Mouse (Mus musculus) myocyte (in vitro differentiated cells): ENCODE measurements at regions not wholly inside any gene's neighbourhood (a gene's known extent, or its start where the extent isn't known, plus 50 kb on each side); places are given as distances from the start of the nearest gene placed in this dataset.

ENCODE experiments used
- H3K27me3 ChIP-seq: one replicate; pipeline ENCODE4 v1.6.1; 2011; ENCODE audit not compliant: control insufficient read depth, insufficient read depth, insufficient read length
- H3K36me3 ChIP-seq: one replicate; pipeline ENCODE4 v1.6.1; 2011; ENCODE audit not compliant: control insufficient read depth, insufficient read depth
- H3K4me2 ChIP-seq: one replicate; pipeline ENCODE4 v1.6.1; 2011; ENCODE audit warnings: low read depth, control low read depth
- H3K4me3 ChIP-seq: one replicate; pipeline ENCODE4 v1.5.1; 2011; ENCODE audit warnings: mild to moderate bottlenecking, control low read depth, moderate library complexity
- H3K79me2 ChIP-seq: one replicate; pipeline ENCODE4 v1.6.1; 2011; ENCODE audit not compliant: control insufficient read depth, insufficient read depth
- H3ac ChIP-seq: one replicate; pipeline ENCODE4 v1.6.1; 2011; ENCODE audit not compliant: control insufficient read depth, insufficient read length
- CEBPB ChIP-seq: IDR thresholded peaks from 2 replicates; pipeline ENCODE4 v1.6.1; 2011; ENCODE audit warnings: mild to moderate bottlenecking, moderate library complexity; ENCODE audit not compliant: poor library complexity, insufficient read depth, severe bottlenecking
- E2F4 ChIP-seq: IDR thresholded peaks from one replicate; pipeline ENCODE4 v1.6.1; 2011; ENCODE audit warnings: mild to moderate bottlenecking, control low read depth, moderate library complexity; ENCODE audit not compliant: insufficient read depth
- MAX ChIP-seq: IDR thresholded peaks from one replicate; pipeline ENCODE4 v1.6.1; 2011; ENCODE audit warnings: low read depth, mild to moderate bottlenecking, control low read depth
- MYOD1 ChIP-seq, 3 experiments: IDR thresholded peaks; one replicate each; pipeline ENCODE4 v1.6.1; 2011; ENCODE audit warnings: control low read depth in 2 of 3, low read depth in 2 of 3, mild to moderate bottlenecking in 2 of 3, moderate library complexity in 1 of 3; ENCODE audit not compliant: insufficient read length in 2 of 3, control insufficient read depth in 1 of 3
- MYOG ChIP-seq, 3 experiments: IDR thresholded peaks; one replicate each; pipeline ENCODE4 v1.6.1; 2011; ENCODE audit warnings: control low read depth in 2 of 3, low read depth in 2 of 3, mild to moderate bottlenecking in 2 of 3; ENCODE audit not compliant: insufficient read length in 2 of 3, control insufficient read depth in 1 of 3, insufficient read depth in 1 of 3
- POLR2A ChIP-seq: IDR thresholded peaks from one replicate; pipeline ENCODE4 v1.6.1; 2011; ENCODE audit warnings: low read depth, mild to moderate bottlenecking, control low read depth, moderate library complexity; ENCODE audit not compliant: insufficient read length
- POLR2AphosphoS2 ChIP-seq: IDR thresholded peaks from one replicate; pipeline ENCODE4 v1.6.1; 2011; ENCODE audit warnings: low read depth, control low read depth; ENCODE audit not compliant: insufficient read length
- REST ChIP-seq: IDR thresholded peaks from one replicate; pipeline ENCODE4 v1.6.1; 2011; ENCODE audit warnings: mild to moderate bottlenecking, control low read depth, moderate library complexity; ENCODE audit not compliant: insufficient read depth, insufficient read length
- SRF ChIP-seq: IDR thresholded peaks from one replicate; pipeline ENCODE4 v1.6.1; 2011; ENCODE audit warnings: low read depth; ENCODE audit not compliant: control insufficient read depth, insufficient read length
- TCF12 ChIP-seq: IDR thresholded peaks from one replicate; pipeline ENCODE4 v1.6.1; 2011; ENCODE audit warnings: mild to moderate bottlenecking, control low read depth; ENCODE audit not compliant: poor library complexity, insufficient read depth, severe bottlenecking
- TCF3 ChIP-seq: IDR thresholded peaks from one replicate; pipeline ENCODE4 v1.6.1; 2011; ENCODE audit warnings: low read depth, control low read depth; ENCODE audit not compliant: insufficient read length
- USF1 ChIP-seq: IDR thresholded peaks from one replicate; pipeline ENCODE4 v1.6.1; 2011; ENCODE audit warnings: low read depth, mild to moderate bottlenecking, control low read depth, moderate library complexity

GRCm38 (mm10) chr10:117458271-117459040 lies 78.6 kb upstream of the Cpsf6 start:
- TF ChIP-seq CEBPB (no peak), TCF3 (no peak), REST (no peak), SRF (no peak), E2F4 (no peak)
- Histone ChIP-seq H3ac (no peak overlapping the region), H3K27me3 (no peaks in the 10 kb centered on the region), H3K4me2 (no peak overlapping the region), H3K36me3 (no peaks in the 10 kb centered on the region), H3K79me2 (no peaks in the 10 kb centered on the region), H3K4me3 (no peak overlapping the region)

DNA sequence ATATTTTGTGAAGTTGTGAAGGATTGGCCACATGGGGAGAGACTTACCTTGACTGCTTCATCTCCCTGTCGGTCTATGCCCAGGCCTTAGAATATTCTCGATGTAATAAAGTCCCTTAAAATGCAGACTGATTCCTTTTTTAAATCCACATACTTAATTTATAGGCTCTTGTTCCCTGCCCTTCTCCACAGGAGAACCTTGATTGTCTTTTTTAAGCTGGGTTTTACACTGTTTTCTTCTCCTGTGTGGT lies 77.8 kb upstream of the Cpsf6 start:
- TF ChIP-seq MYOD1 (IDR thresholded peaks at IDR 0.05; ENCODE audit: control insufficient read depth in 1 of 3, insufficient read length in 2 of 3, low read depth in 2 of 3) (no peak), CEBPB (no peak), TCF3 (no peak), MAX (no peak), POLR2AphosphoS2 (no peak), MYOG (IDR thresholded peaks at IDR 0.05; ENCODE audit: control insufficient read depth in 1 of 3, insufficient read depth in 1 of 3, insufficient read length in 2 of 3, low read depth in 2 of 3) (no peak), E2F4 (no peak), SRF (no peak), REST (no peak), POLR2A (no peak)
- Histone ChIP-seq H3K4me2 (no peak overlapping the region), H3K27me3 (no peaks in the 10 kb centered on the region), H3ac (no peak overlapping the region), H3K4me3 (no peak overlapping the region), H3K36me3 (no peaks in the 10 kb centered on the region), H3K79me2 (no peaks in the 10 kb centered on the region)

DNA sequence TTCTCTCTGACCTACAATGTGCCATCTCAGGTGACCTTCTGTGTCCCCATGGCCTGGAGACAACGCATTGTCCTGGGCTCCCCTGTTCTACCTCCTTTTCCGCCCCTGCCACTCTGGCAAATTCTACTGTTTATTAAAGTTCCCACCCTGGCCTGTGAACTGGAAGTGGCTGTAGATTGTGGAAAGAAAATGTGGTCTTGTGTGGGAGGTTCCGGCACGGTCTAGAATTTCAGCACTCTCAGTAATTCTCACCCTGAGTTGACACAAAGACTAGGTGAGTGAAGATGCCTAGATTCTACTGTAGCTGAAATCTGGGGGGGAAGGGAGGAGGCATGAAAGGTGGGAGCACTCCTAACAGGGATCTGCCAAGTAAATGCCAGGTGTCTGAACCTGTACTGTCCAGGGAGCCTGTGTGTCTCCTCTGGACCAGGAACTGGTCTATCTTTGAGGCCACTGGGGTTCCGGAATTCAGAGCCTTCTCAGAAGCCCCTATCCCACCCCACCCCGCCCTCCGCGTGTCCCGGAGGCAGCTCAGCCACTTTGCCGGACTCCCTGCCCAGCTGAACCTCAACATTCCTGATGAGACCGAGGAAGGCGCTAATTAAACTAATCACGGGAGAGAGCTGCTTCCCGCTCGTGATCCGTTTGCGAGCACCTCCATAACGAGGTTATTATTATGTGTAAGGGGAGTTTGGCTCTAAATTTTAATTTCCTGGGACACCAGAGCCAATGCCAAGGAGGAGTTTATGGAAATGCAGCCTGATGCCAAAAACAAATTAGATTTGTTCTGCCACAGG lies 77.3 kb upstream of the Cpsf6 start:
- Histone ChIP-seq H3K4me2 (no peak overlapping the region), H3ac (no peak overlapping the region), H3K4me3 (no peak overlapping the region), H3K79me2 (no peaks in the 10 kb centered on the region), H3K27me3 (no peaks in the 10 kb centered on the region), H3K36me3 (no peaks in the 10 kb centered on the region)
- TF ChIP-seq CEBPB = no peak
- no peak for TF ChIP-seq POLR2A
- no peak for TF ChIP-seq E2F4
- no peak for TF ChIP-seq REST
- TF ChIP-seq SRF = no peak
- no peak for TF ChIP-seq MAX
- no peak for TF ChIP-seq MYOG (IDR thresholded peaks at IDR 0.05; ENCODE audit: control insufficient read depth in 1 of 3, insufficient read depth in 1 of 3, insufficient read length in 2 of 3, low read depth in 2 of 3)
- no peak for TF ChIP-seq TCF3
- TF ChIP-seq TCF12 = no peak
- TF ChIP-seq MYOD1 (IDR thresholded peaks at IDR 0.05; ENCODE audit: control insufficient read depth in 1 of 3, insufficient read length in 2 of 3, low read depth in 2 of 3) = no peak
- TF ChIP-seq USF1 = no peak
- no peak for TF ChIP-seq POLR2AphosphoS2

- Histone ChIP-seq H3K79me2 (no peaks in the 10 kb centered on the region), H3K4me2 (no peak overlapping the region), H3K4me3 (no peak overlapping the region), H3K27me3 (no peaks in the 10 kb centered on the region), H3K36me3 (no peaks in the 10 kb centered on the region), H3ac (no peak overlapping the region)
- TF ChIP-seq POLR2A (no peak), MYOD1 (IDR thresholded peaks at IDR 0.05; ENCODE audit: control insufficient read depth in 1 of 3, insufficient read length in 2 of 3, low read depth in 2 of 3) (no peak), POLR2AphosphoS2 (no peak), USF1 (no peak), SRF (no peak), REST (no peak), E2F4 (no peak), TCF12 (no peak), MYOG (IDR thresholded peaks at IDR 0.05; ENCODE audit: control insufficient read depth in 1 of 3, insufficient read depth in 1 of 3, insufficient read length in 2 of 3, low read depth in 2 of 3) (no peak), TCF3 (no peak), CEBPB (no peak), MAX (no peak)
Measured at GRCm38 (mm10) chr10:117456427-117456826, 76.6 kb upstream of the Cpsf6 start.
